ENCODE assay signal across 27 mouse cellular contexts in genomic region chr13:109169335-109169606, GRCm38 (mm10).
DNase-seq lines count a peak whose midpoint lies in the region; ATAC-seq lines count a peak whose summit lies in the region.
"Had no signal": no experiment of that assay in that cellular context is flagged by ENCODE, and none has a peak within 500 bp of the region (broad histone marks: within the 10 kb centered on the region; RNA-seq: fewer than 3 reads in every experiment).

No protein-coding gene starts in this region.

- H3K27ac ChIP-seq in forebrain, embryonic 11.5 days (ENCODE audit: low read depth, low read length) = no peak overlapping the region
- H3K27ac ChIP-seq in forebrain, embryonic 16.5 days (ENCODE audit: low read length) = no peak overlapping the region
- no peak overlapping the region for H3K27ac ChIP-seq in hindbrain, embryonic 12.5 days
- H3K27ac ChIP-seq in hindbrain, embryonic 10.5 days = no peak overlapping the region
- H3K27ac ChIP-seq in midbrain, embryonic 12.5 days (replicated peaks) = peak overlapping the region; percentile 49; the same call in 1 of the 2 replicates
- no peak overlapping the region; the same call in 1 of the 2 replicates for H3K27ac ChIP-seq in midbrain, embryonic 14.5 days (replicated peaks; ENCODE audit: low read depth, low read length)
- peak overlapping the region; percentile 49; the same call in 1 of the 2 replicates for H3K27ac ChIP-seq in neural tube, embryonic 13.5 days (replicated peaks)
- H3K27ac ChIP-seq: embryonic facial prominence, embryonic 10.5 days; embryonic facial prominence, embryonic 13.5 days; heart, adult 2 months; heart, embryonic 10.5 days; heart, embryonic 13.5 days; hindbrain, embryonic 15.5 days had no signal

- DNase-seq in forebrain, embryonic 11.5 days (ENCODE audit: low spot score) = no peak
- no peak for DNase-seq in hindbrain, embryonic 10.5 days (ENCODE audit: low spot score)
- no peak for DNase-seq in midbrain, embryonic 14.5 days
- no peak for DNase-seq in neural tube, embryonic 10.5 days (ENCODE audit: extremely low spot score, low spot score)
- DNase-seq: adrenal gland, adult 8-10 months; adrenal gland, postnatal 25 days; cerebellum, adult 11-12 months; cerebellum, adult 8-10 months; cerebellum, postnatal 10 days; cerebellum, postnatal 36 days; embryo, embryonic 11 days; gastrocnemius, postnatal 10 days; gastrocnemius, postnatal 36 days; heart, adult 2 months; heart, postnatal 14 days; heart, postnatal 4 days had no signal

- no peaks in the 10 kb centered on the region for H3K36me3 ChIP-seq in forebrain, embryonic 11.5 days (ENCODE audit: control insufficient read depth, insufficient read depth, low read length)
- no peaks in the 10 kb centered on the region for H3K36me3 ChIP-seq in forebrain, embryonic 16.5 days (ENCODE audit: control insufficient read depth, insufficient read depth)
- no peaks in the 10 kb centered on the region for H3K36me3 ChIP-seq in hindbrain, embryonic 12.5 days
- no peaks in the 10 kb centered on the region for H3K36me3 ChIP-seq in hindbrain, embryonic 10.5 days
- no peaks in the 10 kb centered on the region for H3K36me3 ChIP-seq in midbrain, embryonic 12.5 days
- no peaks in the 10 kb centered on the region for H3K36me3 ChIP-seq in midbrain, embryonic 14.5 days (ENCODE audit: control insufficient read depth, insufficient read depth, low read length)
- no peaks in the 10 kb centered on the region for H3K36me3 ChIP-seq in neural tube, embryonic 13.5 days
- H3K36me3 ChIP-seq: embryonic facial prominence, embryonic 10.5 days; embryonic facial prominence, embryonic 13.5 days; heart, embryonic 10.5 days; heart, embryonic 13.5 days; hindbrain, embryonic 15.5 days had no signal

- H3K4me3 ChIP-seq in forebrain, embryonic 11.5 days (ENCODE audit: low read depth, low read length) = no peak overlapping the region
- H3K4me3 ChIP-seq in forebrain, embryonic 16.5 days (replicated peaks; ENCODE audit: low read length) = no peak overlapping the region
- H3K4me3 ChIP-seq in hindbrain, embryonic 12.5 days = no peak overlapping the region
- no peak overlapping the region for H3K4me3 ChIP-seq in hindbrain, embryonic 10.5 days
- no peak overlapping the region for H3K4me3 ChIP-seq in midbrain, embryonic 12.5 days
- no peak overlapping the region for H3K4me3 ChIP-seq in midbrain, embryonic 14.5 days (replicated peaks; ENCODE audit: low read depth, low read length)
- H3K4me3 ChIP-seq in neural tube, embryonic 13.5 days = no peak overlapping the region
- H3K4me3 ChIP-seq: embryonic facial prominence, embryonic 10.5 days; embryonic facial prominence, embryonic 13.5 days; erythroblast, embryonic 14.5 days; heart, adult 2 months; heart, embryonic 10.5 days; heart, embryonic 13.5 days; hindbrain, embryonic 15.5 days had no signal

- H3K9me3 ChIP-seq in forebrain, embryonic 11.5 days (ENCODE audit: control insufficient read depth, low read length) = no peaks in the 10 kb centered on the region
- H3K9me3 ChIP-seq in forebrain, embryonic 16.5 days (ENCODE audit: control insufficient read depth, low read length) = no peaks in the 10 kb centered on the region
- no peaks in the 10 kb centered on the region for H3K9me3 ChIP-seq in hindbrain, embryonic 12.5 days (replicated peaks)
- no peaks in the 10 kb centered on the region for H3K9me3 ChIP-seq in hindbrain, embryonic 10.5 days
- H3K9me3 ChIP-seq in midbrain, embryonic 12.5 days = no peaks in the 10 kb centered on the region
- no peaks in the 10 kb centered on the region for H3K9me3 ChIP-seq in midbrain, embryonic 14.5 days (ENCODE audit: control insufficient read depth, low read length)
- H3K9me3 ChIP-seq in neural tube, embryonic 13.5 days = 0 out of 2 replicates have a peak, but pooled peaks cover 4% of the 10 kb centered on the region
- H3K9me3 ChIP-seq: embryonic facial prominence, embryonic 10.5 days; embryonic facial prominence, embryonic 13.5 days; heart, embryonic 10.5 days; heart, embryonic 13.5 days had no signal

- H3K4me2 ChIP-seq in forebrain, embryonic 11.5 days (ENCODE audit: low read depth, low read length, severe bottlenecking) = no peak overlapping the region
- no peak overlapping the region for H3K4me2 ChIP-seq in forebrain, embryonic 16.5 days (ENCODE audit: low read length)
- H3K4me2 ChIP-seq in hindbrain, embryonic 12.5 days (replicated peaks) = no peak overlapping the region
- H3K4me2 ChIP-seq in midbrain, embryonic 12.5 days (replicated peaks) = no peak overlapping the region
- no peak overlapping the region for H3K4me2 ChIP-seq in midbrain, embryonic 14.5 days (ENCODE audit: low read length)
- no peak overlapping the region for H3K4me2 ChIP-seq in neural tube, embryonic 13.5 days
- H3K4me2 ChIP-seq: embryonic facial prominence, embryonic 13.5 days; heart, embryonic 13.5 days; hindbrain, embryonic 15.5 days had no signal

- no peaks in the 10 kb centered on the region for H3K4me1 ChIP-seq in forebrain, embryonic 11.5 days (replicated peaks; ENCODE audit: control insufficient read depth, insufficient read depth, low read length)
- no peaks in the 10 kb centered on the region for H3K4me1 ChIP-seq in forebrain, embryonic 16.5 days (replicated peaks; ENCODE audit: control insufficient read depth, insufficient read depth, low read length)
- peaks cover 6% of the 10 kb centered on the region; the same call in 1 of the 2 replicates for H3K4me1 ChIP-seq in hindbrain, embryonic 12.5 days
- H3K4me1 ChIP-seq in hindbrain, embryonic 10.5 days (replicated peaks) = peaks cover 10% of the 10 kb centered on the region
- peaks cover 10% of the 10 kb centered on the region for H3K4me1 ChIP-seq in midbrain, embryonic 12.5 days
- no peaks in the 10 kb centered on the region for H3K4me1 ChIP-seq in midbrain, embryonic 14.5 days (ENCODE audit: control insufficient read depth, insufficient read depth, low read length)
- H3K4me1 ChIP-seq in neural tube, embryonic 13.5 days (replicated peaks) = peaks cover 5% of the 10 kb centered on the region; the same call in 1 of the 2 replicates
- H3K4me1 ChIP-seq: embryonic facial prominence, embryonic 10.5 days; embryonic facial prominence, embryonic 13.5 days; heart, embryonic 10.5 days; hindbrain, embryonic 15.5 days had no signal

- no peak overlapping the region for H3K9ac ChIP-seq in forebrain, embryonic 11.5 days (ENCODE audit: low read length)
- H3K9ac ChIP-seq in forebrain, embryonic 16.5 days (replicated peaks; ENCODE audit: low read depth, low read length) = no peak overlapping the region
- H3K9ac ChIP-seq in hindbrain, embryonic 12.5 days = no peak overlapping the region
- no peak overlapping the region for H3K9ac ChIP-seq in midbrain, embryonic 12.5 days (replicated peaks)
- H3K9ac ChIP-seq in midbrain, embryonic 14.5 days (replicated peaks; ENCODE audit: low read length) = no peak overlapping the region
- H3K9ac ChIP-seq in neural tube, embryonic 13.5 days = no peak overlapping the region
- H3K9ac ChIP-seq: embryonic facial prominence, embryonic 13.5 days; heart, embryonic 13.5 days; hindbrain, embryonic 15.5 days had no signal

- no peaks in the 10 kb centered on the region for H3K27me3 ChIP-seq in forebrain, embryonic 11.5 days (ENCODE audit: control insufficient read depth, insufficient read depth, low read length)
- no peaks in the 10 kb centered on the region for H3K27me3 ChIP-seq in forebrain, embryonic 16.5 days (replicated peaks; ENCODE audit: control insufficient read depth, insufficient read depth, low read length)
- H3K27me3 ChIP-seq in hindbrain, embryonic 12.5 days = no peaks in the 10 kb centered on the region
- no peaks in the 10 kb centered on the region for H3K27me3 ChIP-seq in hindbrain, embryonic 10.5 days (ENCODE audit: insufficient read depth, poor library complexity, severe bottlenecking)
- H3K27me3 ChIP-seq in midbrain, embryonic 12.5 days = no peaks in the 10 kb centered on the region
- H3K27me3 ChIP-seq in midbrain, embryonic 14.5 days (ENCODE audit: control insufficient read depth, insufficient read depth, low read length) = no peaks in the 10 kb centered on the region
- H3K27me3 ChIP-seq in neural tube, embryonic 13.5 days = no peaks in the 10 kb centered on the region
- H3K27me3 ChIP-seq: embryonic facial prominence, embryonic 13.5 days; heart, embryonic 13.5 days; hindbrain, embryonic 15.5 days had no signal

- 0 out of 2 replicates have a peak, but pooled peaks have one; percentile 18 for ATAC-seq in forebrain, embryonic 11.5 days (replicated peaks; ENCODE audit: low FRiP score)
- no peak for ATAC-seq in forebrain, embryonic 16.5 days
- peak; percentile 50; the same call in 1 of the 2 replicates for ATAC-seq in hindbrain, embryonic 12.5 days (ENCODE audit: low FRiP score)
- ATAC-seq in midbrain, embryonic 12.5 days (ENCODE audit: low FRiP score, low read depth) = no peak; the same call in 1 of the 2 replicates
- no peak for ATAC-seq in midbrain, embryonic 14.5 days (ENCODE audit: low FRiP score, low TSS enrichment)
- ATAC-seq in neural tube, embryonic 13.5 days (ENCODE audit: low read depth) = no peak
- ATAC-seq: activated CD4-positive, CD25-positive, alpha-beta regulatory T cell, adult 4 months had no signal

- 80% methylated on average over 2 of the region's 2 CpGs for WGBS in forebrain, embryonic 11.5 days
- 76% methylated on average over 2 of the region's 2 CpGs for WGBS in forebrain, embryonic 16.5 days
- 47% methylated on average over 2 of the region's 2 CpGs for WGBS in hindbrain, embryonic 12.5 days
- WGBS in hindbrain, embryonic 10.5 days = 38% methylated on average over 2 of the region's 2 CpGs
- WGBS in midbrain, embryonic 12.5 days = 50% methylated on average over 2 of the region's 2 CpGs
- 31% methylated on average over 2 of the region's 2 CpGs for WGBS in midbrain, embryonic 14.5 days
- WGBS in neural tube, embryonic 13.5 days = 25% methylated on average over 2 of the region's 2 CpGs

Comparison
In these comparisons a context has a peak if more than half of its experiments do, and no peak if none do; other contexts are left out.
1. ATAC-seq: peak in forebrain, embryonic 11.5 days (single experiment) and hindbrain, embryonic 12.5 days (single experiment); none in forebrain, embryonic 16.5 days (single experiment), midbrain, embryonic 12.5 days (single experiment), midbrain, embryonic 14.5 days (single experiment) and neural tube, embryonic 13.5 days (single experiment).
2. H3K27ac ChIP-seq: peak in midbrain, embryonic 12.5 days (single experiment) and neural tube, embryonic 13.5 days (single experiment); none in forebrain, embryonic 11.5 days (single experiment), forebrain, embryonic 16.5 days (single experiment), hindbrain, embryonic 12.5 days (single experiment), hindbrain, embryonic 10.5 days (single experiment) and midbrain, embryonic 14.5 days (single experiment).